Mouse (Mus musculus): ENCODE data around the gene Cacna1e. TPM values are rescaled to one million over a fixed set of nuclear protein-coding genes. Genes with fewer than 3 reads are reported as not detected.

The Cacna1e gene
- polyA plus RNA-seq, 1 experiment from 2014 or later = 0.49 TPM

DNA sequence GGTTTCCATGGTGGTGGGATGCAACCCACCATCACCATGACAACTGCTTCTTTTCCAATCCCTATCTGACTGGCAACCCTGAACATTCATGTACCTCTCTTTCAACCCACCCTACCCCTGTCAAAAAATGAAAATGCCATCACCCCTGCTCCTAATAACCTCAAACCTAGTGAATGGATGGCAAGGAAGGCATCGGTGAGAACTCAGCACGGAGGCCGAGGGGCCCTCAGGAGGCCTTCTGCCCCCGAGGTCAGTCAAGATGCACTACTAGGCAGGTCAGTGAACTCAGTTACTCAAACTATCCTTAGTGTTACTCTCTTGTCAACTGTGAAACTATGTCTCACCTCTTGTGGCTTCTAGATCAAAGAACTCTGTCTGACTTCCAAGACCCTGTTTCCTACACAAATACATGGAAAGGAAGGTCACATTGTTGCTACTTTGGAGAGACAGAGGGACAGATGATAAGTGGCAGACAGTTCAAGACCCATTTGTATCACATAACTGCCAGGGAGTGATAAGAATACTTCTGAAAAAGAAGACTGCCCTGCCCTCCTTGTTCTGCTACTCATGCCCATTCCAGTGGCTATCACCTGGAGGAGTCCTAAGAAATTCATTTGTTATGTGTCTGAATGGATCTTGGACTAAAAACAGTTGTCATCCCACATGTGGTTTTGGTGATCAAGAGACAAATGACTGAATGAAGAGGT lies 176.6 kb downstream of the Cacna1e start:
- Histone ChIP-seq H3K4me3 (ENCODE audit: low read depth, low read length) (no peak overlapping the region), H3K4me2 (ENCODE audit: low read depth, severe bottlenecking) (no peak overlapping the region), H3K4me1 (ENCODE audit: control insufficient read depth, insufficient read depth, low read length) (peaks cover 3% of the 10 kb centered on the region), H3K27me3 (ENCODE audit: control insufficient read depth, insufficient read depth, low read length) (no peaks in the 10 kb centered on the region), H3K36me3 (ENCODE audit: control insufficient read depth, insufficient read depth, low read length) (no peaks in the 10 kb centered on the region), H3K9ac (ENCODE audit: low read length) (no peak overlapping the region), H3K27ac (replicated peaks; ENCODE audit: low read depth, low read length) (no peak overlapping the region), H3K9me3 (ENCODE audit: control insufficient read depth, low read length) (no peaks in the 10 kb centered on the region)
- DNase-seq (ENCODE audit: low spot score) (no peak), ATAC-seq (ENCODE audit: insufficient number of reproducible peaks, low FRiP score, low TSS enrichment, low read depth) (no peak)
- 86% methylated on average over 4 of the region's 4 CpGs for WGBS

DNA sequence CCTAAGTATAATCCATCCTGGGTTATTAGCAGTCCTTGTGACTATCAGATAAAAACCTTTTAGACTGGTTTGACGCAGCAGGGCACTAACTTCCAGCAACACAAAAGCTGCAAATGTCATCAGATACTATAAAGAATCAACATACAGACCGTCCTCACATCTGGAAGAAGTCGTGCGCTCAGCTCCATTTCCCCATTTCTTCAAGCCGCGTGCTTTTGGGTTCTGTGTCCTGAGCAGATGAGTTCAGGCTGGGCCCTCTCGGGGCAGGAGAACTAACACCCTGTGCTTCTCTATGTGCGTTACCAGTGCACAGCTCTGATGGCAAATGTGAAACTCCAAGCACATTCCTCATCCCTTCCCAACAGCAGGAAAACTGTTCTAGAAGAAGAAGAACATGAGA lies 177.3 kb downstream of the Cacna1e start:
- no peak overlapping the region for H3K9ac ChIP-seq (ENCODE audit: low read length)
- no peaks in the 10 kb centered on the region for H3K9me3 ChIP-seq (ENCODE audit: control insufficient read depth, low read length)
- H3K4me1 ChIP-seq (ENCODE audit: control insufficient read depth, insufficient read depth, low read length) = peaks cover 3% of the 10 kb centered on the region
- 66% methylated on average over 8 of the region's 8 CpGs for WGBS
- H3K36me3 ChIP-seq (ENCODE audit: control insufficient read depth, insufficient read depth, low read length) = no peaks in the 10 kb centered on the region
- ATAC-seq (ENCODE audit: insufficient number of reproducible peaks, low FRiP score, low TSS enrichment, low read depth) (no peak), DNase-seq (ENCODE audit: low spot score) (no peak)
- H3K4me2 ChIP-seq (ENCODE audit: low read depth, severe bottlenecking) = no peak overlapping the region
- H3K4me3 ChIP-seq (ENCODE audit: low read depth, low read length) = no peak overlapping the region
- no peaks in the 10 kb centered on the region for H3K27me3 ChIP-seq (ENCODE audit: control insufficient read depth, insufficient read depth, low read length)
- no peak overlapping the region for H3K27ac ChIP-seq (replicated peaks; ENCODE audit: low read depth, low read length)

DNA sequence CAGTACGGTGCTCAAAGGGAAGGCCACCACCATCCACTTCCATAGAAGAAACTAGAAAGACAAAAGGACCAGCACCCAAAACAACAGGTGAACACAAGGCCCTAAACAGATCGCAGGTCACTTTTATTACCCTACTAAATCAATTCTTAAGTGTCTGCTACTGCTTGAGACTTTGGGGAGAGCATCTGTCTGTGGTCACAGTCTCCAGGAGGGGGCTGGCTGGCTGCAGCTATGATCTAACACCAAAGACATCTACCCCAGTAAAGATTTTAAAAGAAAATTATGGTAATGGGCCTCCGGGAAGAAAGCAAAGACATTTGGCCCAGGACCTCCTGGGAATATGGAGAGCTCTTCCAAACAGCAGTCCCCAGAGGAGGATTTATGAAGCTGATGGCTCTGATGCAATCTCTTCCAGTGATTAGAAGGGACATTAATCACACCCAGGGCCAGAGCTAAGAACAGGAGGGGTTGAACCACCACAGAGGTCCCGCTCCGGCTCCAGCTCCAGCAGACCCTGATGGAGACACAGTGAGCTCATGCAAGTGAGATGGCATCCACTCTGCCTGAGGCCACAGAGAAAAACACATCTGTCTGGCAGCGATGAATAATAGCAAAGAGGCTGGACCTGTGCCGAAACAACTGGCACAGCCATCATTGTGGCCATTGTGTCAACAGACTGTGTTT lies 178.3 kb downstream of the Cacna1e start:
- Histone ChIP-seq H3K9ac (ENCODE audit: low read length) (no peak overlapping the region), H3K4me2 (ENCODE audit: low read depth, severe bottlenecking) (no peak overlapping the region), H3K27ac (replicated peaks; ENCODE audit: low read depth, low read length) (no peak overlapping the region), H3K4me1 (ENCODE audit: control insufficient read depth, insufficient read depth, low read length) (peaks cover 3% of the 10 kb centered on the region), H3K36me3 (ENCODE audit: control insufficient read depth, insufficient read depth, low read length) (no peaks in the 10 kb centered on the region), H3K9me3 (ENCODE audit: control insufficient read depth, low read length) (no peaks in the 10 kb centered on the region), H3K4me3 (ENCODE audit: low read depth, low read length) (no peak overlapping the region), H3K27me3 (ENCODE audit: control insufficient read depth, insufficient read depth, low read length) (no peaks in the 10 kb centered on the region)
- DNase-seq (ENCODE audit: low spot score) (no peak), ATAC-seq (ENCODE audit: insufficient number of reproducible peaks, low FRiP score, low TSS enrichment, low read depth) (no peak)
- WGBS = 29% methylated on average over 7 of the region's 7 CpGs

DNA sequence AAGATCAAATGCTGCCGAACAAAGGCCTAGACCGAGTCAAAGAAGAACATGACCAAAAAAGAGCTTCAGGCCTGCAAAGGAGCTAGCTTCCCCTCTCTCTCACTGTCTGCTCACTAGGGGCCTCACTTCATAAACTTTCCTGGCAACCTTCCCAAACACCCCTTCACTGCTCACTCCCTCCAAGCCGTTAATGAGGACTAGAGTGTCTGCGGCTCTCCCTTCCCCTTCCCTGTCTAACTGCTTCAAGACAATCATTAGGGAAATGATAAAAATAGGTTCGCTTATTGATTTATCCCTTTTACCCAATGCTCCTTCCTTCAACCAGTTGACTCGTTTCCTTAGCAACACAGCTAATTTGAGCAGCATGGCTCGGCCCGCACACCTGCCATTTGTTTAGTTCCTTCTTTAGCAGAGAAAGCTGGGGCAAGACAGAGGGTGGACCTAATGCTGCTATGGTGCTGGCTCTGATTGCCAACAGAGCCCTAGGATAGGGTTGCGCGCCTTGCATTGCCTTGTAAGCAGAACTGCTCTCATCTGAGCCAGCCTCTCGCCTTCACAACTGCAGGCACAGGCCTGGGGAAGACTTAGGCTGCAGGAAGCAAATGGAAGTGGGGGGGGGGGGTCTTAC lies 179.6 kb downstream of the Cacna1e start:
- Histone ChIP-seq H3K9me3 (ENCODE audit: control insufficient read depth, low read length) (no peaks in the 10 kb centered on the region), H3K36me3 (ENCODE audit: control insufficient read depth, insufficient read depth, low read length) (no peaks in the 10 kb centered on the region), H3K4me2 (ENCODE audit: low read depth, severe bottlenecking) (no peak overlapping the region), H3K4me1 (ENCODE audit: control insufficient read depth, insufficient read depth, low read length) (peaks cover 3% of the 10 kb centered on the region), H3K9ac (ENCODE audit: low read length) (no peak overlapping the region), H3K27ac (replicated peaks; ENCODE audit: low read depth, low read length) (no peak overlapping the region; the same call in 1 of the 2 replicates), H3K27me3 (ENCODE audit: control insufficient read depth, insufficient read depth, low read length) (no peaks in the 10 kb centered on the region), H3K4me3 (ENCODE audit: low read depth, low read length) (no peak overlapping the region)
- peak; percentile 74 for DNase-seq (ENCODE audit: low spot score)
- ATAC-seq (ENCODE audit: insufficient number of reproducible peaks, low FRiP score, low TSS enrichment, low read depth) = peak; percentile 75; the same call in 1 of the 2 replicates
- WGBS = 19% methylated on average over 11 of the region's 11 CpGs

DNA sequence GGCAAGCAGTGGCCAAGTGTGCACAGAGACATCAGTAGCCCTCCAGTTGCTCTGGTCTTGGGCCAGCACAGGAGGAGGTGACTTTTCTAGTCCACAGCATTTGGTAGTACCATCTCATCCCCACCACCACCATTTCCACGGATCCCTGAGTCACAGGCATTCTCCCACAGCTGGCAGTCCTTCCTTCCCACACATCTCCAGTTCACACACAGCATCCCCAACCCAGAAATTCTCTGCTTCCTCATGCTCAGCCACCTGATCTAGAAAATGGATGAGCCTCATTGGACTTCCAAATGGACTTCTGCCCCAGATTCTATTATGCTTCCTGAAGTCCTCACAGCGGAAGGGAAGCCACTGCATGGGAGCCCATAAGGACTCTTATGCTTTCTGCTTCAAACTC lies 181.7 kb downstream of the Cacna1e start:
- Histone ChIP-seq H3K9ac (ENCODE audit: low read length) (no peak overlapping the region), H3K36me3 (ENCODE audit: control insufficient read depth, insufficient read depth, low read length) (no peaks in the 10 kb centered on the region), H3K27ac (replicated peaks; ENCODE audit: low read depth, low read length) (no peak overlapping the region), H3K9me3 (ENCODE audit: control insufficient read depth, low read length) (no peaks in the 10 kb centered on the region), H3K27me3 (ENCODE audit: control insufficient read depth, insufficient read depth, low read length) (no peaks in the 10 kb centered on the region), H3K4me1 (ENCODE audit: control insufficient read depth, insufficient read depth, low read length) (peaks cover 3% of the 10 kb centered on the region), H3K4me2 (ENCODE audit: low read depth, severe bottlenecking) (no peak overlapping the region), H3K4me3 (ENCODE audit: low read depth, low read length) (no peak overlapping the region)
- no peak for ATAC-seq (ENCODE audit: insufficient number of reproducible peaks, low FRiP score, low TSS enrichment, low read depth)
- 92% methylated on average over 2 of the region's 2 CpGs for WGBS
- DNase-seq (ENCODE audit: low spot score) = no peak

DNA sequence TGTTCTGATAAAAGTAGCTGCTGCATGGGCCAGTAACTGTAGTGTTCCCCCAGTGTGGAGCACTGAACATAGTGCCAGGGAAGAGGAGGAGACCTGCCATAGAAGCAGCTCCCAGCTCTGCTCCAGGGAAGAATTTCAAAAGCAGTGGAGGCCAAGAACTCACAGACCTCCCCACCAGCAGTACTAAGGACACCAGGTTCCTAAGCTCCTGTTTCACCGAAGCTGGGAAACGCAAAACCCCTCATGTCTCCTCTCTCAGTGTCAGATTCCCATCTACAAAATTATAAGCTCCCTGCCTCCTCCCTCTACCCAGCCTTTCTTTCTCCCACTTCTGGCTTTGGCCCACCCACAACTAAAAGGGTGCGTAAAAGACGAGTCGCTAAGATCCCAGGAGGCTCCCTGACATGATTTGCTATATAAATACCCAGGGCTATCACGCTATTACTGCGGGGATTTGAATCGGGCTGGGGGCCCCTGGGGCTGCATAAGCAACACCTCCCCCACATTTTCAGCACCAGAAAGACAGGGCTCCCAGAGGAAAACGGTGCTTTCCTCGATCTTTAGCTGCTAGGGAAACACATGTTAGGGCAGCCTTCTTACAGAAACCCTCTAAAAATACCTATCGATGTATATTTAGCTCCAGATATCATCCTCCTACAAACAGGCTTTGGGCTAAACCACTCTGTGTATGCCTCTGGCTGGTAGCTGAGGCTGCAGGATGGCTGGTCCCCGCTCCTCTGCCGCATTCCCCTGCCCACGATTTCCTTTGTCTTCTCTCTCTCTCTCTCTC lies 195.2 kb downstream of the Cacna1e start:
- H3K4me3 ChIP-seq (ENCODE audit: low read depth, low read length) = no peak overlapping the region
- no peak for ATAC-seq (ENCODE audit: insufficient number of reproducible peaks, low FRiP score, low TSS enrichment, low read depth)
- no peak overlapping the region for H3K27ac ChIP-seq (replicated peaks; ENCODE audit: low read depth, low read length)
- DNase-seq (ENCODE audit: low spot score) = no peak
- H3K27me3 ChIP-seq (ENCODE audit: control insufficient read depth, insufficient read depth, low read length) = no peaks in the 10 kb centered on the region
- no peaks in the 10 kb centered on the region for H3K4me1 ChIP-seq (ENCODE audit: control insufficient read depth, insufficient read depth, low read length)
- no peaks in the 10 kb centered on the region for H3K9me3 ChIP-seq (ENCODE audit: control insufficient read depth, low read length)
- WGBS = 49% methylated on average over 14 of the region's 14 CpGs
- no peaks in the 10 kb centered on the region for H3K36me3 ChIP-seq (ENCODE audit: control insufficient read depth, insufficient read depth, low read length)
- H3K9ac ChIP-seq (ENCODE audit: low read length) = no peak overlapping the region
- no peak overlapping the region for H3K4me2 ChIP-seq (ENCODE audit: low read depth, severe bottlenecking)

DNA sequence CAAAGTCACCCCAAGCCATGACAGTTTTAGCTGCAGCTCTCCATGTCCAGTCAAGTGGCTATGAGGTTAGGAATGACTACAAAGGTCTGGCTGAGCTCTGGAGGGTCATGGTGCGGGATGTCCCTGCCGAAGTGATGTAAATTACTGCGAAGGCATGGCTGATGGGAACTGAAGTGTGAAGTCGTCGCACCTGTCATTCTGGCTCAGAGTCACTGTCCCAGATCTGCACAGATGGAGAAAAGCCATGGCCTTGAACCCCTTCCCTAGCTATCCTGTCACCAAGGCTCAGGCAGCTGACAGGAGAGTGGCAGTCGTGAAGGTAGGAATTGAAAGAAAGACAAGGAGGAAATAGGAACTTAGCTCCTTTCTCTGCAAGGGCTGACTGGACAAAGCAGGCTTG lies 197.4 kb downstream of the Cacna1e start:
- no peaks in the 10 kb centered on the region for H3K9me3 ChIP-seq (ENCODE audit: control insufficient read depth, low read length)
- no peak overlapping the region for H3K4me2 ChIP-seq (ENCODE audit: low read depth, severe bottlenecking)
- no peak for DNase-seq (ENCODE audit: low spot score)
- H3K27me3 ChIP-seq (ENCODE audit: control insufficient read depth, insufficient read depth, low read length) = no peaks in the 10 kb centered on the region
- H3K4me1 ChIP-seq (ENCODE audit: control insufficient read depth, insufficient read depth, low read length) = no peaks in the 10 kb centered on the region
- WGBS = 87% methylated on average over 6 of the region's 6 CpGs
- ATAC-seq (ENCODE audit: insufficient number of reproducible peaks, low FRiP score, low TSS enrichment, low read depth) = no peak
- no peak overlapping the region for H3K27ac ChIP-seq (replicated peaks; ENCODE audit: low read depth, low read length)
- no peak overlapping the region for H3K9ac ChIP-seq (ENCODE audit: low read length)
- no peak overlapping the region for H3K4me3 ChIP-seq (ENCODE audit: low read depth, low read length)
- no peaks in the 10 kb centered on the region for H3K36me3 ChIP-seq (ENCODE audit: control insufficient read depth, insufficient read depth, low read length)

DNA sequence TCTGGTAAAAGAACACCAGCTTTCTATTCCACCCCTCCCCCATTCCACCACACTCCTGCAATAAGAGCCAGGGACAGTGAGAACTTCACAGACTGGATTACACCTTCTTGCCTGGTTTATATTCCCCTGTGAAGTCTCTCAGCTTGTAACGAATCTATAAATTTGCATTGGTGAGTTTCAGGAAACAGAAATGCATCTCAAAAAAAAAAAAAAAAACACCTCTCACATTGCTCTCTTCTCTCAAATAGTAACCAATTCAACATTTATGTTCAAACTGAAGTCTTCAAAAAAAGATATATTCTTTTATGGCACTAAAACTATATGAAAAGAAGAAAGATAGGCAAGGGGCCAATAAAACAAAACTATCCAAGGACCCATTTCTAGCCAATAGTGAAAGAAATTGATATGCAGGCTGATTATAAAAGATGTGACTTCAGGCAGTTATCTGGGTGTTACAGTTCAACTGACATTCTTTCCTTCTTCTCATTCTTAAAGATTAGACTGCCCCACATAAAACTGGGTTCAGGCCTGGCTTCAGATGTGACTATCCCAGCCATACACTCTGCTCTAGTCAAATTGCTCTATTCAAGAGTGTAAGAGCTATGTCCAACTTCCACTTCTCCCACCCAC lies 200.7 kb downstream of the Cacna1e start:
- no peak for ATAC-seq (ENCODE audit: insufficient number of reproducible peaks, low FRiP score, low TSS enrichment, low read depth)

More for the DNA sequence above, 200.7 kb downstream of the Cacna1e start:
- Histone ChIP-seq H3K36me3 (ENCODE audit: control insufficient read depth, insufficient read depth, low read length) (no peaks in the 10 kb centered on the region), H3K9ac (ENCODE audit: low read length) (no peak overlapping the region), H3K9me3 (ENCODE audit: control insufficient read depth, low read length) (no peaks in the 10 kb centered on the region), H3K4me1 (ENCODE audit: control insufficient read depth, insufficient read depth, low read length) (no peaks in the 10 kb centered on the region), H3K4me3 (ENCODE audit: low read depth, low read length) (no peak overlapping the region), H3K27ac (replicated peaks; ENCODE audit: low read depth, low read length) (no peak overlapping the region), H3K4me2 (ENCODE audit: low read depth, severe bottlenecking) (no peak overlapping the region), H3K27me3 (ENCODE audit: control insufficient read depth, insufficient read depth, low read length) (no peaks in the 10 kb centered on the region)
- 76% methylated on average over 1 of the region's 1 CpGs for WGBS
- DNase-seq (ENCODE audit: low spot score) = no peak
